Mouse (Mus musculus) inflammation-experienced regulatory T-cells, adult 6 months (primary cell): ENCODE data around the gene Tspan12. TPM values are rescaled to one million over a fixed set of nuclear protein-coding genes. Genes with fewer than 3 reads are reported as not detected.
"Not testable (repeated sequence)": the region's sequence is repeated elsewhere in the genome, so short reads cannot be mapped to it uniquely, and the experiment has no call there.

Source experiments
- ATAC-seq: one replicate; pipeline ENCODE4 v1.8.0; 2017
- polyA plus RNA-seq, 3 experiments: library from polyadenylated mRNA; unstranded; fragments of 100-300 nt; shearing (Covaris generic); gene quantifications; one replicate each; pipeline ENCODE4 v1.2.1; 2017

Gene Tspan12
- not detected for polyA plus RNA-seq

- no peak for ATAC-seq
These were observed at the start of gene Tspan12 for GRCm38 (mm10) chr6:21852344-21852785. Tspan12 (minus strand) TSS chr6:21852515.

- no peak for ATAC-seq
These were observed 42.1 kb upstream of the Tspan12 start for GRCm38 (mm10) chr6:21894451-21894850.

- ATAC-seq = no peak
These were observed 36.8 kb upstream of the Tspan12 start for GRCm38 (mm10) chr6:21889101-21889500.

GRCm38 (mm10) chr6:21887971-21888370 lies 35.7 kb upstream of the Tspan12 start:
- ATAC-seq = not testable (repeated sequence)

DNA sequence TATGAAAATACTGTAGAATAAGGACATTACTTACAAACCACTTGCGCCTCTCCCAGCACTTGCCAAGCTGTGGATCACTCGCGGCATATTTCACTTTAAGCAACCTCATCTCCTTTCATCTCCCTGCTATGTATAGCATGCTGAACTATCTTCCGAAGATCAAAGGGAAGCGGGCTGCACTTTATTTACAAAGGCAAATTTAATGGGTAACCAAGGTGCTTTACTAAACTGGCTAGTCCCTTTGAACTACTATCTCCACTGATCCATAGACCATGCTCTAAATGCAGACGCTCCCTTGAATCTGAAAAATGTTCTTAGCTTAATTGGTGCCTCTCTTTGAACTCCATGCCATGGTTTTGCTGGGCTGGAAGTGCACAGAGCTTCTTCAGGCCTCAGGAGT lies 27.2 kb upstream of the Tspan12 start:
- no peak for ATAC-seq

GRCm38 (mm10) chr6:21867310-21867709 lies 15.0 kb upstream of the Tspan12 start:
- ATAC-seq = no peak

- no peak for ATAC-seq
These were observed 11.9 kb upstream of the Tspan12 start for GRCm38 (mm10) chr6:21864179-21864578.

DNA sequence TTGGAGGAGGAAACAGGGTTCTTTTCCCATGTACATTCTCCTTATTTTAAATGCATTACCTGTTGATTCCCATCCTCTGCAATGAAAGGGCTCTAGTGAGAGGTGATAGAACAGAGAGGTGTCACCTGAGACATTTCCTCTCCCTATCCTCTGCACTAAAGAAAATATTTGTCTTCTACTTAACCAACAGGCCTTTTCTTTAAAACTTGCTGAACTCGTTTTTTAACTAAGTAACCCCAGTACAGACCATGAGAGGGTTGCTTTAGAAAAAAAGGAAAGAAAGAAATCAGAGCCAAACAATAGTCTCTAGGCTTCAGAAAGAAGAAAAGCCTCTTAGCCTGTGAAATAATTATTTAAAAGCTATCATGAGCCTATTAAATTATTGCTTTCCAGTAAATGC lies 11.2 kb upstream of the Tspan12 start:
- no peak for ATAC-seq

- no peak for ATAC-seq
These were observed 9.0 kb upstream of the Tspan12 start for GRCm38 (mm10) chr6:21861316-21861715.

- ATAC-seq = no peak
These were observed 5.5 kb upstream of the Tspan12 start for GRCm38 (mm10) chr6:21857843-21858242.

DNA sequence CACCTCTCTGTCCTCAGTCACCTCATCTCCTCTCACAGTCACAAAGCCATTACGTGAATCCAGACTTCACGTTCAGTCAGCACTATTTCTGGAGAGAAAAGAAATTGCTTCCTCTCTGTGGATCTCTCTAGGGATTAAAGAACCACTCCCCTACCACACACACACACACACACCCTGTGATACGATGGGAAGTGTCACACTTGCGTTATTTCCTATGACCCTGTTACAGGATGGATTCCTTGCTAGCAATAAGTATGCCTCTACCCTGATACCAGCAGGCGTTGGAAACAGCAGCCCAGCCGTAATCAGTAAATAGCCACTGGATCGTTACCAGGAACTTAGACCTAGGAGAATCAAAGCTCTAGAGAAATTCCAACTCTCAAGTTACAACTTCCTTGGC lies 3.6 kb upstream of the Tspan12 start:
- ATAC-seq = no peak

GRCm38 (mm10) chr6:21853342-21853741 lies 1.0 kb upstream of the Tspan12 start:
- no peak for ATAC-seq

DNA sequence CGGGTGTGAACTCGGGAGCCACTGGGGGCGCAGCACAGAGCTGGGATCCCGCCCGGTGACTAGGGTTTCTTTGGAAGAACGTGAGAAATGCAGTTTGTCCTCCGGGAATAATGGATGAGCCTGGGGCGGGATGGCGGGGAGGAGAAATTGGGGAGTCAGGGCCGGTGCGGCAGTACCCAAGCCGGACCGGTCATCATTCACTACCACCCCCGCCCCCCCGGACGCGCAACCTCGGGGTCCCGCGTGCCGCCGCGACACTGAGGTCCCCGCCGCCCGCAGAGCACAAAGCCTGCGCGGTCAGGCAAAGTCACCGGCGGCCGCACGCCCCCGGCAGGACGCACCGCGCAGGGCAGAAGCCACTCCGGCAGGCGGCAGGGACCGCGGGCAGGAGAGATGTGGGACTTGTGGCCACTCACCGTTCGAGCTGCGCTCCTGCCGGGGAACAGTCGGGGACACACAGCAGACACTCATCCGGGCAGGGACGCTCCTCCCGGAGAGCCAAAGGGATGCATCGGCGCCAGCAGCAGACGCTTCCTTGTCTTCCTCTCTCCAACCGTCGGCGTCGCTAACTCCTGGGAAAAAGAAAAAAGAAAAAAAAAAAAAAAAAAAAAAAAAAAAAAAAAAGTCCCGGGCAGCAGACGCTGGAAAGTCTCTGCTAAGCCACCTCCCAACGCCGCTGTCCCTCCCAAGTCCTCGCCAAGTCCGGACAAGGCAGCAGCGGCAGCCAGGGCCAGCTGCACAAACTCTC lies 545 bp downstream of the Tspan12 start:
- ATAC-seq = no peak

GRCm38 (mm10) chr6:21851346-21851595 lies 1.0 kb downstream of the Tspan12 start:
- no peak for ATAC-seq

GRCm38 (mm10) chr6:21850526-21851345 lies 1.6 kb downstream of the Tspan12 start:
- no peak for ATAC-seq

DNA sequence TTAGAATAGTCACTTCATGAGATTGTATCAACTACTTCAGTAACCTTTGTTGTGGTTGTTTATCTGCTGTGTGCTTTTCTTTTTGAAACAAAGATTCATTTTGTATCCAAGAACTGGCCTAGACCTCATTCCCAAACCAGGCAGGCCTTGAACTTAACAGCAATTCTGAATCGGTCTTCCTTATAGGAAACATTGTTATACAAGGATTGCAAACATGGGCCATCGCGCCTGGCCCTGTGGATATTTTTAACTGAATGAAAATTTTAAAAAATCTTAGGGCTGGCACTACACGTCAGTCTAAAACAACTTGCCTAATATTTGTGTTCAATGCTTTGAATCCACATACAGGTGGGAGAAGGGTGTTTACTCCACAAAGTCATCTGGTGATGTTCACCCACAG lies 3.5 kb downstream of the Tspan12 start:
- ATAC-seq = no peak

- no peak for ATAC-seq
These were observed 12.1 kb downstream of the Tspan12 start for GRCm38 (mm10) chr6:21839976-21840775.

GRCm38 (mm10) chr6:21839244-21839814 lies 13.0 kb downstream of the Tspan12 start:
- ATAC-seq = no peak

DNA sequence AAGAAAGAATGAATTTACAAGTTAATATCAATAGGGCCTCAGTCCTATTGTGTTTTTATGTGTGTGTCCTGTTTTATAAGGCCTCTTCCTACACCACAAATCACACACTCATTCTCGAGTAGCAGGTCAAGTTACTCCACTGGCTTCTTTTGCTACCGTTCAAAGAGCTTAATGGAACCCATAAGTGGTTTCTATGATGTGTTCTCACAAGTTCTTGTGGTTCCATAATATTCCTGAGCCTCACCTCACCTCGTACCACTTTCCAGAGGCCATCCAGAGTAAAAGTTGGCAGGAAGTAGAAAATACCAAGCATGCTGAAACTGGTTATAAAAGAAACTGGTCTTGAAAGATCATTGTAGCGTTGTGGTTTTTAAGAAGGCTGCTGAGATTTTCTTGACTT lies 18.8 kb downstream of the Tspan12 start:
- no peak for ATAC-seq

DNA sequence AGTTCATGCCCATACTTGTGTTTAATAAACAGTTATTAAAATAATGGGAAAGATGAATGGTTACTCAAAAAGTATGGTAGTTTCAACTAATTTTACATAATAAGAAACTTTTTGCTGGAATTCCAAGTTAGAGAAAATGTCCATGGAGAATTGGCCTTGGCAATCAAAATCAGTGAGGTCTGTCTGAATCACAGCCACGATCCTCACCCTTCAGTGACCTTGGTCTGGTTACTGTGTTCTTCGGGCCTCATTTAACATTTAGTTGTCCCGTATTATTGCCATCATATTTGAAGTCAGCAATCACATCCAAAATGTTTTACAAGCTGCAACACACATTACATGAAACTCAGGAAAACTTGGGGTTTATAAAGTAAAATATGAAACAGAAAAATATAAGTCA lies 20.4 kb downstream of the Tspan12 start:
- ATAC-seq = no peak

DNA sequence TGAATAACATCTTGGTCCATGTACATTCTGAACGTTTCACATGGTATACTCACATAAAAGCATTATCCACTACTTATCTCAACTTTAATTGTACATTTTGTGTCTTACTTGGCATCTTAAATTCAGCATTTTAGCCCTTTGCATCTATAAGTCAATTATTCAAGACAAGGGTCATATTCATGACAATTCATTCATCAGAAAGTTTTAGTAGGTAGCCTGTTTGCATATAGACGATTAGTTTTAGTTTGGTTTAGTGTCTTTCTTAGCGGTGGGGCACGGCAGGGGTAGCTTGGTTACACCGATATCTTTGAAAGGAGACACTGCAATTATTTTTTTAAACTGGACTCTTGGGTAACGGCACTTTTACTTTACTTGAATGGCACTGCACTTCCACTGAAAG lies 21.4 kb downstream of the Tspan12 start:
- ATAC-seq = no peak

DNA sequence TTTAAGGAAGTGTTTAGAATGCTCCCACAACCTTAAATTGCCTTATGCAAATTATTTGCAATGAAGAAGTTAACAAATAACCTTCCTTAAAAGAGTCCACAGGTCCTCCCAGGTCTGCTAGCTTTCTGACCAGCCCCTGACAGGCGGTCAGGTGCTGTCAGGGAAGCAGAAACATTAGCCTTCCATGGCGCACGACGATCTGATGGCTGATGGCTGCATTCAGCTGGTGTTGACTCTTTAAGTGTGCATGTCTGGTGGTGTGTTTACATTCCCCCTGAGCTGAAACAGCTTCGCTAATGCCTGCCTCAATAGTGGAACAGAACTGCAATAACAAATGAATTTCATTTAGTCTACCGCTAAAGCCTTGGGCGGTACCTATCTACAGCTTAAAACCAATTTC lies 22.4 kb downstream of the Tspan12 start:
- no peak for ATAC-seq

DNA sequence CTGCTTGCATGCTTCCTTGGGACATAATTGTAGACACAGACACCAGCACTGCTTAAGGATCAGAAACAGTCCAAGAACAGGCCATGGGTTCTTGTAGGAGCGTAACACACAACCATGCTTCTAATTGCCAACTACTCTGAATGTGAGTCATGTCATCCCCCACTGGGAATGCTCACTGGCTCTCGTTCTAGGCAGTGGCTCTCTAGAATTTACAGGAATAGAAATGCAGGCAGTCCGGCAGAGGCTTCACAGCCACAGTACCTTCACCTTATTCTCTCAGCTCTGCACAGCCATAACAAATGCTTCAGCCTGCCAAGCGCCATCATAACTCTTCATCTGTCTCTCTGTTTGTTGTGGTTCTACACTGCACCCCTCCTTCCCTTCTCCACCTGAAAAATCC lies 23.9 kb downstream of the Tspan12 start:
- ATAC-seq = no peak
